Mouse (Mus musculus): ENCODE results near the gene Wbp1. TPM values are rescaled to one million over a fixed set of nuclear protein-coding genes. Genes with fewer than 3 reads are reported as not detected.
A peak's percentile ranks its signal among the peaks of the same experiment; 100 is the strongest.
"Not testable (repeated sequence)": the region's sequence is repeated elsewhere in the genome, so short reads cannot be mapped to it uniquely, and the experiment has no call there.

The Wbp1 gene
- polyA plus RNA-seq (2015; fragmentation: Nextera tagmentation; extraction: Ambion mirVana) = 30.4 and 32.3 TPM in 2 replicates

DNA sequence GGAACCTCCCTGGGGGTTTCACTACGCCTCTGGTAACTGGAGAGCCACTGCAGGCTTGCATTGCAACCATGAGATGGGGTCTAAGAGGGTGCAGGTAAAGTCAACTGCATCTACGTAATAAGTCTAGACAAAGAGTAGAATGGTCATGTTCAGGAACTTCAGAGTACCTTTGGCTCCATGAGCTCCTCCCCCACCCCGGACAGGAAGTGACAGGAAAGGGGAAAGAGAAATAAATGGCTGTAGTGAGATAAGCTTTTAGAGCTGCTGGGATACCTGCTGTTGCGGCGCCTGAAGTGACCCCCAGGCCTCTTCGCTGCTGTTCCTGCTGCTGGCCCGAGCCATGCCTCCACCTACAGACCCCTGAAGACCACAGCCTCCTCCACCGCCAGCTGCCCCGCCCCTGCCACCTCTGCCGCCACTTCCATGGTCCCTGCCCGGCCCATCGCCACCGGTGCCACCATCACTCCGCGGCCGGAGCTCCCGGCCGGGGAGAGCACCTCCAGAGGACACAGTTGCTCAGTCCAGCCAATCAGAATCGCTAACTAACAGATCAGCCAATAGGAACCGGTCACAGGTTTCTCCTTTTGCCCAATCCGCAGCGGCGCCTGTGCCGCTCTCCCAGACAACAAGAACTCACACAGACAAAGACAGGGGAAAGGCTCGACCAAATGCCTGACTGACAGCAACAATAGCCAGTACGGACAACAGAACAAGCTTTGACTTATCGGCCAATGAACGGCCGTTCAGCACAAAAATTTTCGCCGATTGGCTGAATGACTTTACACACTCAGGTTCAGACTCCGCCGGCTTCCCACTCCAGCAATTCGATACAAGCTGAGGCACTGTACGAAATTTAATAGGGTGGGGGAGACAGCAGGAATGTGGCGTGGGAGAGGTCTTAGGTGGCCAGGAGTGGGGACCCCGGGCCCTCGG lies at the start of gene Wbp1:
Gene Wbp1 (minus strand): TSS at position 630 of the 933 bp plus-strand sequence.
- Histone ChIP-seq H3K27ac (peak within 1 kb of the TSS; percentile 94), H3K27me3 (no peaks in the 10 kb centered on the region), H3K4me1 (replicated peaks) (peaks cover 77% of the 10 kb centered on the region), H3K4me3 (replicated peaks) (peak within 1 kb of the TSS; percentile 73), H3K9me3 (replicated peaks) (no peaks in the 10 kb centered on the region), H3K9ac (peak within 1 kb of the TSS; percentile 83), H3K36me3 (peaks cover 41% of the 10 kb centered on the region), H3K4me2 (peak within 1 kb of the TSS; percentile 97)
- ATAC-seq (ENCODE audit: low read depth) (peak; percentile 90), DNase-seq (peak; percentile 95)
- WGBS (ENCODE audit: insufficient replicate concordance) = under 1% methylated on average over 38 of the region's 38 CpGs

DNA sequence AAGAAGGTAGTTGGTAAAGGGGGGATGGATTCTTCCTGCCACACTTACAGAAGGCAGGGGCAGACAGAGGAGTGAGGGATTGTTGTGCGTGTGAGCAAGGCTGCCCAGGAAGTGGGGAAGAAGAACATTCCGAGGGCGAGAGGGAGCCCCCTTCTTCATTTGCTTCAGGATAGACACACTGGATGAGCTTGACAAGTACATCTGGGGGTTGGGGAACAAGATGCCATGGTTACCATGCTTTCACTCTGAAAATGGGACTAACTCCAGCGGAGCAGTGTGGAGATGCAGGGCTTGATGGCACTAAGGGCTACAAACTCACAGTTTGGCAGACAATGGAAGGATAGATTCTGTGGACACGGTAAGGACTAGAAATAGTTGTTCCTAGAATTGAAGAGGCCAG lies 49.7 kb upstream of the Wbp1 start:
- no peak overlapping the region for H3K4me3 ChIP-seq (replicated peaks)
- ATAC-seq (ENCODE audit: low read depth) (no peak), DNase-seq (no peak)
- peaks cover 6% of the 10 kb centered on the region; the same call in 1 of the 2 replicates for H3K36me3 ChIP-seq
- H3K27me3 ChIP-seq = no peaks in the 10 kb centered on the region
- H3K9ac ChIP-seq = no peak overlapping the region
- no peaks in the 10 kb centered on the region for H3K9me3 ChIP-seq (replicated peaks)
- 77% methylated on average over 5 of the region's 5 CpGs for WGBS (ENCODE audit: insufficient replicate concordance)
- H3K27ac ChIP-seq = no peak overlapping the region
- no peak overlapping the region for H3K4me2 ChIP-seq
- peaks cover 30% of the 10 kb centered on the region for H3K4me1 ChIP-seq (replicated peaks)

DNA sequence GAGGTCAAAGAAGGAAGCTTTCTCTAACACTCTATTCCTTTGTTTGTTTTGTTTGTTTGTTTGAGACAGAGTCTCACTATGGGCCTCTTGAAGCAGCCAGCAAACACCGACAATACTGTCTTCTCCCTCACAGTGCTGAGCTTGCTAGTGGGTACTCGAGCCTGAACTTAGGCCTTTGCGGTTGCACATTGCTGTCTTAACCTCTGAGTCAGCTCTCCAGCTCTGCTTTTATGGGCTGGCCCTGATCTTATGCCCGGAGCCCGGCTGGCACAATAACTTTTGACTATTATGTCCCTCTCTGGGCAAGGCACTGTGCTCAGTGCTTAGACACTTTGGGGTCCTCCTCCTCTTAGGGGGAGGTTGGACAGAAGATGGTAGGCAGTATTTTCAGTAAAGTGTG lies 48.5 kb upstream of the Wbp1 start:
- ATAC-seq (ENCODE audit: low read depth) (no peak), DNase-seq (no peak)
- H3K4me3 ChIP-seq (replicated peaks) = no peak overlapping the region
- H3K36me3 ChIP-seq = peaks cover 3% of the 10 kb centered on the region; the same call in 1 of the 2 replicates
- H3K4me2 ChIP-seq = no peak overlapping the region
- no peaks in the 10 kb centered on the region for H3K9me3 ChIP-seq (replicated peaks)
- no peaks in the 10 kb centered on the region for H3K27me3 ChIP-seq
- no peak overlapping the region for H3K27ac ChIP-seq
- H3K4me1 ChIP-seq (replicated peaks) = peaks cover 31% of the 10 kb centered on the region
- 75% methylated on average over 5 of the region's 5 CpGs for WGBS (ENCODE audit: insufficient replicate concordance)
- no peak overlapping the region for H3K9ac ChIP-seq

GRCm38 (mm10) chr6:83166243-83166630 lies 44.9 kb upstream of the Wbp1 start:
- DNase-seq (no peak), ATAC-seq (ENCODE audit: low read depth) (0 out of 2 replicates have a peak, but pooled peaks have one; percentile 1)
- H3K27me3 ChIP-seq = peaks cover 23% of the 10 kb centered on the region
- peak overlapping the region; percentile 91 for H3K9ac ChIP-seq
- H3K4me3 ChIP-seq (replicated peaks) = peak overlapping the region; percentile 80
- under 1% methylated on average over 12 of the region's 12 CpGs for WGBS (ENCODE audit: insufficient replicate concordance)
- no peaks in the 10 kb centered on the region for H3K9me3 ChIP-seq (replicated peaks)
- H3K4me1 ChIP-seq (replicated peaks) = peaks cover 48% of the 10 kb centered on the region
- H3K27ac ChIP-seq = peak overlapping the region; percentile 80
- H3K4me2 ChIP-seq = peak overlapping the region; percentile 84
- H3K36me3 ChIP-seq = no peaks in the 10 kb centered on the region

- Histone ChIP-seq H3K36me3 (no peaks in the 10 kb centered on the region), H3K4me1 (replicated peaks) (peaks cover 49% of the 10 kb centered on the region), H3K4me3 (replicated peaks) (peak within 1 kb of the TSS; percentile 80), H3K9ac (peak within 1 kb of the TSS; percentile 91), H3K9me3 (replicated peaks) (no peaks in the 10 kb centered on the region), H3K4me2 (peak within 1 kb of the TSS; percentile 84), H3K27ac (peak within 1 kb of the TSS; percentile 80), H3K27me3 (peaks cover 28% of the 10 kb centered on the region)
- WGBS (ENCODE audit: insufficient replicate concordance) = under 1% methylated on average over 58 of the region's 58 CpGs
- peak; percentile 91 for DNase-seq
- ATAC-seq (ENCODE audit: low read depth) = peak; percentile 87
These were observed 44.4 kb upstream of the Wbp1 start, which contains the start of gene Dctn1 for GRCm38 (mm10) chr6:83165607-83166242. Dctn1 (plus strand) TSS chr6:83165920.

- peaks cover 34% of the 10 kb centered on the region for H3K27me3 ChIP-seq
- H3K4me2 ChIP-seq = peak overlapping the region; percentile 84
- H3K9ac ChIP-seq = peak overlapping the region; percentile 91
- DNase-seq = no peak
- WGBS (ENCODE audit: insufficient replicate concordance) = 4% methylated on average over 6 of the region's 6 CpGs
- H3K27ac ChIP-seq = peak overlapping the region; percentile 80
- H3K4me1 ChIP-seq (replicated peaks) = peaks cover 49% of the 10 kb centered on the region
- peak overlapping the region; percentile 80 for H3K4me3 ChIP-seq (replicated peaks)
- H3K9me3 ChIP-seq (replicated peaks) = no peaks in the 10 kb centered on the region
- peak; percentile 10; the same call in 1 of the 2 replicates for ATAC-seq (ENCODE audit: low read depth)
- H3K36me3 ChIP-seq = no peaks in the 10 kb centered on the region
These were observed 43.8 kb upstream of the Wbp1 start for GRCm38 (mm10) chr6:83165026-83165606.

GRCm38 (mm10) chr6:83162701-83163100 lies 41.3 kb upstream of the Wbp1 start:
- H3K4me3 ChIP-seq (replicated peaks) = peak overlapping the region; percentile 45
- ATAC-seq (ENCODE audit: low read depth) (no peak), DNase-seq (peak; percentile 46)
- peak overlapping the region; percentile 66 for H3K4me2 ChIP-seq
- peaks cover 38% of the 10 kb centered on the region for H3K27me3 ChIP-seq
- peak overlapping the region; percentile 44; the same call in 1 of the 2 replicates for H3K9ac ChIP-seq
- no peaks in the 10 kb centered on the region for H3K9me3 ChIP-seq (replicated peaks)
- no peaks in the 10 kb centered on the region for H3K36me3 ChIP-seq
- WGBS (ENCODE audit: insufficient replicate concordance) = 1% methylated on average over 8 of the region's 8 CpGs
- no peak overlapping the region for H3K27ac ChIP-seq
- H3K4me1 ChIP-seq (replicated peaks) = peaks cover 39% of the 10 kb centered on the region

DNA sequence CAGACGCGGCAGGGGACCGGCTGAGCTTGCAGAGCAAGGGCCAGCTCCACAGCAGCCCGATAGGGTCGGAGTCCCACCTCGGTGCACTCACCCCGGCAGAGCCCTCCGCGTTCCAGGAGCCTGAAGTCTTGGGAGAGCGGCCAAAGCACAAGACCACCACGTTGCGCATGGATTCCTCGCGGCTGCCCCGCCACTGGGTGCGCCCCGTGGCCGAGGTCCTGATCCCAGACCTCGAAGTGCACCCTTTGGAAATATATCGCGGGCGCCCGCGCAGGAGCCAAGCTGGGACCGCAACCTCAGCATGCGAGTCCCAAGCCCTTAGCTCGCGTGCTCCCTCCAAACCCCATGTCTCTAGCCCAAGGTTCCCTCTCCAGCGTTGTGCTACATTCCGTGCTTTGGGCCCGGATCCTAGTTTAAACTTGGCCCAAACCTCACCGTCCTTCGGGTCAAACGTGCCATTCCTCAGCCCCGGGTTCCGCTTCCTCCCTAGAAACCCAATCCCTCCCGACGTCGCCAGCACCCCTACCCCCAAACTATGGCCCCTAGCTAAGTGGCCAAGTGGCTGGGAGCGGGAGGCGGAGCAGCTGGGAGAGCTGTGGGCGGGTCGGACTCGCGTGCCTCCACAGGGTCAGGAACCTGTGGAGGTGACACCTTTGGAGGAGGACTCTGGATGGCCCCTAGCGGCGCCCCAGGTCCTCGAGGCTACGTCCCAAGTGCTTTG lies 40.7 kb upstream of the Wbp1 start:
- peaks cover 33% of the 10 kb centered on the region for H3K4me1 ChIP-seq (replicated peaks)
- peak overlapping the region; percentile 44; the same call in 1 of the 2 replicates for H3K9ac ChIP-seq
- no peaks in the 10 kb centered on the region for H3K9me3 ChIP-seq (replicated peaks)
- ATAC-seq (ENCODE audit: low read depth) = no peak
- no peak overlapping the region for H3K27ac ChIP-seq
- H3K4me2 ChIP-seq = peak overlapping the region; percentile 66
- no peak for DNase-seq
- WGBS (ENCODE audit: insufficient replicate concordance) = 1% methylated on average over 49 of the region's 49 CpGs
- H3K36me3 ChIP-seq = no peaks in the 10 kb centered on the region
- H3K4me3 ChIP-seq (replicated peaks) = peak overlapping the region; percentile 45
- peaks cover 43% of the 10 kb centered on the region for H3K27me3 ChIP-seq

DNA sequence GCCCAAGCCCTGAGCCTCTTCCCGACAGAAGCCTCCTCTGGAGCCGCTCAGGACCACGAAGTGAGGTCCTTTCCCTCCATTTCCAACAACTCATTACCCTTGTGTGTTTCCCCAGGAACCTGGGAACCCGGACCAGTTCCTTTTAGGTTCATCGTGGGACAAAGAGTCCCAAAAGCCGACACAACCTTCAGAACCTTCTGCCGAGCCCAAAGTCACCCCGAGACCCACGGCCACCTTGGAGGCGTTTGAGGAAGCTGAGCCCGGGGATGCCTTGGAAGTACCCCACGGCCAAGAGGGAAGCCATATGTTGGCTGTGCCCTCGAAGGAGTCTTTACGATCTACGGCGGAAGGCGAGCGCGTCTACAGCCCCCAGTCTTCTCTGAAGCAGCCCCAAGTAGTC lies 40.1 kb upstream of the Wbp1 start:
- ATAC-seq (ENCODE audit: low read depth) (no peak), DNase-seq (no peak)

DNA sequence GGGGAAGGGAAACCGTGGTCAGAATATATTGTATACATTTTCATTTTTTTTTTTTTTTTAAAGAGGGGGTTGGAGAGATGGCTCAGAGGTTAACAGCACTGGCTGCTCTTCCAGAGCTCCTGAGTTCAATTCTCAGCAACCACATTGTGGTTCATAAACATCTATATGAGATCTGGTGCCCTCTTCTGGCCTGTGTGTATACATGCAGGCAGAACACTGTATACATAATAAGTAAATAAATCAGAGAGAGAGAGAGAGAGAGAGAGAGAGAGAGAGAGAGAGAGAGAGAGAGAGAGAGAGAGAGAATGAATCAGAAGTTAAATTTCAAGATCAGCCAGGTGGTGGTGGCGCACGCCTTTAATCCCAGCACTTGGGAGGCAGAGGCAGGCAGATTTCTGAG lies 38.1 kb upstream of the Wbp1 start:
- not testable (repeated sequence) for H3K4me2 ChIP-seq; H3K9me3 ChIP-seq (replicated peaks); H3K27ac ChIP-seq; H3K36me3 ChIP-seq; ATAC-seq (ENCODE audit: low read depth); H3K4me3 ChIP-seq (replicated peaks); H3K9ac ChIP-seq; DNase-seq
- Histone ChIP-seq H3K27me3 (peaks cover 69% of the 10 kb centered on the region), H3K4me1 (replicated peaks) (peaks cover 29% of the 10 kb centered on the region)
- WGBS (ENCODE audit: insufficient replicate concordance) = 28% methylated on average over 3 of the region's 3 CpGs

More for the DNA sequence above, 40.1 kb upstream of the Wbp1 start:
- Histone ChIP-seq H3K4me1 (replicated peaks) (peaks cover 29% of the 10 kb centered on the region), H3K9me3 (replicated peaks) (no peaks in the 10 kb centered on the region), H3K9ac (peak overlapping the region; percentile 44; the same call in 1 of the 2 replicates), H3K4me3 (replicated peaks) (peak overlapping the region; percentile 45), H3K27me3 (peaks cover 49% of the 10 kb centered on the region), H3K27ac (no peak overlapping the region), H3K36me3 (no peaks in the 10 kb centered on the region), H3K4me2 (peak overlapping the region; percentile 66)
- WGBS (ENCODE audit: insufficient replicate concordance) = 12% methylated on average over 19 of the region's 19 CpGs
